Comparison of ENCODE assay signal across 8 mouse cellular contexts in genomic region chr12:101818246-101818607, GRCm38 (mm10). TPM values are rescaled to one million over a fixed set of nuclear protein-coding genes. Genes with fewer than 3 reads are reported as not detected.
DNase-seq lines count a peak whose midpoint lies in the region; ATAC-seq lines count a peak whose summit lies in the region.

No protein-coding gene starts in this region.

- 0 out of 2 replicates have a peak, but pooled peaks cover 14% of the 10 kb centered on the region for H3K4me1 ChIP-seq in lung, embryonic 15.5 days
- peaks cover 14% of the 10 kb centered on the region for H3K4me1 ChIP-seq in forebrain, embryonic 12.5 days
- 0 out of 2 replicates have a peak, but pooled peaks cover 2% of the 10 kb centered on the region for H3K4me1 ChIP-seq in limb, embryonic 11.5 days (ENCODE audit: control insufficient read depth, insufficient read depth, low read length)
- peaks cover 16% of the 10 kb centered on the region for H3K4me1 ChIP-seq in neural tube, embryonic 15.5 days

- intact Hi-C loops in left cerebral cortex, postnatal 4 days (cut with DNase I) = no loop called here

- H3K27ac ChIP-seq in lung, embryonic 15.5 days = peak overlapping the region; percentile 84
- H3K27ac ChIP-seq in forebrain, embryonic 12.5 days = no peak overlapping the region
- peak overlapping the region; percentile 76; the same call in 1 of the 2 replicates for H3K27ac ChIP-seq in limb, embryonic 11.5 days (replicated peaks; ENCODE audit: low read depth, low read length)
- H3K27ac ChIP-seq in neural tube, embryonic 15.5 days (replicated peaks) = no peak overlapping the region

- WGBS in lung, embryonic 15.5 days = 12% methylated on average over 11 of the region's 11 CpGs
- WGBS in forebrain, embryonic 12.5 days = 41% methylated on average over 11 of the region's 11 CpGs
- 13% methylated on average over 11 of the region's 11 CpGs for WGBS in limb, embryonic 11.5 days
- 31% methylated on average over 11 of the region's 11 CpGs for WGBS in neural tube, embryonic 15.5 days

- H3K9ac ChIP-seq in lung, embryonic 15.5 days = no peak overlapping the region
- H3K9ac ChIP-seq in forebrain, embryonic 12.5 days = no peak overlapping the region
- peak overlapping the region; percentile 60; the same call in 1 of the 2 replicates for H3K9ac ChIP-seq in limb, embryonic 11.5 days (ENCODE audit: low read length)
- H3K9ac ChIP-seq in neural tube, embryonic 15.5 days (replicated peaks) = peak overlapping the region; percentile 43

- no peaks in the 10 kb centered on the region for H3K9me3 ChIP-seq in lung, embryonic 15.5 days
- no peaks in the 10 kb centered on the region for H3K9me3 ChIP-seq in forebrain, embryonic 12.5 days
- no peaks in the 10 kb centered on the region for H3K9me3 ChIP-seq in limb, embryonic 11.5 days (ENCODE audit: control insufficient read depth, low read length)
- H3K9me3 ChIP-seq in neural tube, embryonic 15.5 days (replicated peaks) = no peaks in the 10 kb centered on the region

- H3K4me2 ChIP-seq in lung, embryonic 15.5 days = peak overlapping the region; percentile 80
- peak overlapping the region; percentile 80 for H3K4me2 ChIP-seq in forebrain, embryonic 12.5 days
- peak overlapping the region; percentile 87 for H3K4me2 ChIP-seq in limb, embryonic 11.5 days (ENCODE audit: low read depth, severe bottlenecking)
- peak overlapping the region; percentile 99 for H3K4me2 ChIP-seq in neural tube, embryonic 15.5 days

- ATAC-seq in lung, embryonic 15.5 days (ENCODE audit: borderline replicate concordance, extremely low read depth, low FRiP score, low TSS enrichment) = no peak
- no peak for ATAC-seq in forebrain, embryonic 12.5 days (ENCODE audit: low FRiP score)
- ATAC-seq in limb, embryonic 11.5 days (ENCODE audit: insufficient number of reproducible peaks, low FRiP score, low TSS enrichment, low read depth) = no peak
- no peak for ATAC-seq in neural tube, embryonic 15.5 days (ENCODE audit: low FRiP score)

- peak overlapping the region; percentile 49 for H3K4me3 ChIP-seq in lung, embryonic 15.5 days
- peak overlapping the region; percentile 46 for H3K4me3 ChIP-seq in forebrain, embryonic 12.5 days (replicated peaks)
- peak overlapping the region; percentile 44 for H3K4me3 ChIP-seq in limb, embryonic 11.5 days (ENCODE audit: low read depth, low read length)
- H3K4me3 ChIP-seq in neural tube, embryonic 15.5 days (replicated peaks) = peak overlapping the region; percentile 53

- no peaks in the 10 kb centered on the region for H3K27me3 ChIP-seq in lung, embryonic 15.5 days
- peaks cover 39% of the 10 kb centered on the region for H3K27me3 ChIP-seq in forebrain, embryonic 12.5 days
- H3K27me3 ChIP-seq in limb, embryonic 11.5 days (ENCODE audit: control insufficient read depth, insufficient read depth, low read length) = no peaks in the 10 kb centered on the region
- H3K27me3 ChIP-seq in neural tube, embryonic 15.5 days (replicated peaks) = peaks cover 12% of the 10 kb centered on the region; the same call in 1 of the 2 replicates

- H3K36me3 ChIP-seq in lung, embryonic 15.5 days = no peaks in the 10 kb centered on the region
- no peaks in the 10 kb centered on the region for H3K36me3 ChIP-seq in forebrain, embryonic 12.5 days (replicated peaks)
- H3K36me3 ChIP-seq in limb, embryonic 11.5 days (ENCODE audit: control insufficient read depth, insufficient read depth, low read length) = no peaks in the 10 kb centered on the region
- no peaks in the 10 kb centered on the region for H3K36me3 ChIP-seq in neural tube, embryonic 15.5 days

- no peak for DNase-seq in lung, postnatal 25 days (ENCODE audit: low spot score)
- DNase-seq in limb, embryonic 11.5 days (ENCODE audit: low spot score) = no peak
- DNase-seq in natural killer cell, adult 2 months (ENCODE audit: low spot score in 2 of 2) = no peak
- no peak for DNase-seq in adrenal gland, adult 2 months
- no peak for DNase-seq in left cerebral cortex, postnatal 4 days

RNA-seq across cellular contexts. Expression of gene Fbln5, which starts 0.6 kb away (rescaled TPM):
- polyA plus RNA-seq in lung, embryonic 15.5 days (2015; fragmentation: Nextera tagmentation; extraction: Ambion mirVana) = 142 and 153 TPM in 2 replicates
- polyA plus RNA-seq in forebrain, embryonic 12.5 days (2016; fragmentation: Nextera tagmentation; extraction: Ambion mirVana) = 8.7 and 12.2 TPM in 2 replicates
- 15.9 and 16.7 TPM in 2 replicates for polyA plus RNA-seq in limb, embryonic 11.5 days (2014; fragmentation: Nextera tagmentation; extraction: Ambion mirVana)
- polyA plus RNA-seq in neural tube, embryonic 15.5 days (2015; fragmentation: Nextera tagmentation; extraction: Ambion mirVana) = 17.2 and 32.3 TPM in 2 replicates
- 10 to 100 TPM; 63.0 to 64.3 TPM for total RNA-seq in adrenal gland, adult 2 months (2021)
- polyA plus RNA-seq in adrenal gland, adult 2 months (2012; rRNA removed) = 29.1 and 29.6 TPM in 2 replicates
- 1 to 10 TPM; 9.2 TPM for total RNA-seq in left cerebral cortex, postnatal 4 days (2021)

Comparison
In these comparisons a context has a peak if more than half of its experiments do, and no peak if none do; other contexts are left out.
1. H3K27ac ChIP-seq: peak in lung, embryonic 15.5 days (single experiment) and limb, embryonic 11.5 days (single experiment); none in forebrain, embryonic 12.5 days (single experiment) and neural tube, embryonic 15.5 days (single experiment).
2. H3K9ac ChIP-seq: peak in limb, embryonic 11.5 days (single experiment) and neural tube, embryonic 15.5 days (single experiment); none in lung, embryonic 15.5 days (single experiment) and forebrain, embryonic 12.5 days (single experiment).
3. Peak in every context shown above with its lines, with median percentiles within 50 percentile points of each other: H3K4me2 ChIP-seq and H3K4me3 ChIP-seq.